Mouse (Mus musculus) C2C12 (cell line): ENCODE results near the gene AL607142.1.

Experiments used
- CEBPB ChIP-seq: IDR thresholded peaks from one replicate; pipeline ENCODE4 v1.6.1; 2011; ENCODE audit warnings: low read depth, mild to moderate bottlenecking, control low read depth, moderate library complexity
- CTCF ChIP-seq: IDR thresholded peaks from one replicate; pipeline ENCODE4 v1.5.1; 2011; ENCODE audit not compliant: control insufficient read depth, insufficient read depth, insufficient read length
- MAX ChIP-seq: IDR thresholded peaks from one replicate; pipeline ENCODE4 v1.6.1; 2011; ENCODE audit warnings: mild to moderate bottlenecking, control low read depth
- MYOD1 ChIP-seq: IDR thresholded peaks from one replicate; pipeline ENCODE4 v1.6.1; 2011; ENCODE audit warnings: low read depth; ENCODE audit not compliant: control insufficient read depth, insufficient read length
- MYOG ChIP-seq: IDR thresholded peaks from one replicate; pipeline ENCODE4 v1.6.1; 2011; ENCODE audit not compliant: control insufficient read depth, insufficient read length; ENCODE audit errors: extremely low read depth
- USF1 ChIP-seq: IDR thresholded peaks from one replicate; pipeline ENCODE4 v1.6.1; 2011; ENCODE audit warnings: low read depth, mild to moderate bottlenecking, control low read depth, moderate library complexity

DNA sequence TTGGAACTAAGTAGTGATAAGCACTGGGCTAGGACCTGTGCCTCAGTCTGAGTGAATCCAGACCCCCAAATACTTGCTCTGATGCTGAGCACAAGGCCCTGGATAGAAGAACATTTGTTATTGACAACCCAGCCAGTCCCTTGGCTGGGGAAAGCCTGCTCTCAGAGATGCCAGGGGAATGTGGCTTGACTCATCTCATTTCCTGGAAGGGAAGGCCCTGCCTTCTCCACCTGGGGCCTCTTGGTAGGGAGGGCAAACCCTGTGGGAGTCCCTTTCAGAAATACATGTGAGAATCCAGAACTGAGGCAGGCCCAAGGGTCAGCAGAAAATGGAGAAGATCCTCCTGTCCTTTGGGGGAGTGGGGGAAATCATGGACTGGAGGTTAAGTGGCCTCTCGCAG is 37.1 kb upstream of the AL607142.1 start:
- TF ChIP-seq CTCF (no peak), MYOG (no peak), USF1 (no peak), CEBPB (no peak), MAX (no peak), MYOD1 (no peak)
